Mouse (Mus musculus) C2C12 (cell line): ENCODE results near the gene Mapk6. TPM values are rescaled to one million over a fixed set of nuclear protein-coding genes. Genes with fewer than 3 reads are reported as not detected.

ENCODE experiments used
- H3K27me3 ChIP-seq: one replicate; pipeline ENCODE4 v1.6.1; 2011; ENCODE audit not compliant: control insufficient read depth, insufficient read depth, insufficient read length
- H3K36me3 ChIP-seq: one replicate; pipeline ENCODE4 v1.6.1; 2011; ENCODE audit not compliant: control insufficient read depth, insufficient read depth
- H3K4me3 ChIP-seq: one replicate; pipeline ENCODE4 v1.5.1; 2011; ENCODE audit warnings: mild to moderate bottlenecking, control low read depth; ENCODE audit not compliant: poor library complexity, insufficient read depth, severe bottlenecking
- H3K79me2 ChIP-seq: one replicate; pipeline ENCODE4 v1.6.1; 2011; ENCODE audit not compliant: control insufficient read depth, insufficient read depth
- H3K79me3 ChIP-seq: one replicate; pipeline ENCODE4 v1.6.1; 2011; ENCODE audit warnings: low read depth, control low read depth
- H3ac ChIP-seq: one replicate; pipeline ENCODE3; 2011; ENCODE audit warnings: low read depth; ENCODE audit not compliant: control insufficient read depth, insufficient read length
- CEBPB ChIP-seq: IDR thresholded peaks from one replicate; pipeline ENCODE4 v1.6.1; 2011; ENCODE audit warnings: low read depth, mild to moderate bottlenecking, control low read depth, moderate library complexity
- CTCF ChIP-seq: IDR thresholded peaks from one replicate; pipeline ENCODE4 v1.5.1; 2011; ENCODE audit not compliant: control insufficient read depth, insufficient read depth, insufficient read length
- FOSL1 ChIP-seq: IDR thresholded peaks from one replicate; pipeline ENCODE4 v1.8.0; 2011; ENCODE audit warnings: mild to moderate bottlenecking, low read length; ENCODE audit not compliant: poor library complexity, insufficient read depth, severe bottlenecking
- MAX ChIP-seq: IDR thresholded peaks from one replicate; pipeline ENCODE4 v1.6.1; 2011; ENCODE audit warnings: mild to moderate bottlenecking, control low read depth
- MYOD1 ChIP-seq: IDR thresholded peaks from one replicate; pipeline ENCODE4 v1.6.1; 2011; ENCODE audit warnings: low read depth; ENCODE audit not compliant: control insufficient read depth, insufficient read length
- MYOG ChIP-seq: IDR thresholded peaks from one replicate; pipeline ENCODE4 v1.6.1; 2011; ENCODE audit not compliant: control insufficient read depth, insufficient read length; ENCODE audit errors: extremely low read depth
- USF1 ChIP-seq: IDR thresholded peaks from one replicate; pipeline ENCODE4 v1.6.1; 2011; ENCODE audit warnings: low read depth, mild to moderate bottlenecking, control low read depth, moderate library complexity
- polyA plus RNA-seq: library from polyadenylated mRNA; unstranded; fragments of >200 nt; fragmentation: generic; extraction: Trizol; gene quantifications from one replicate; pipeline ENCODE4 v1.2.1, GENCODE M21; 2012; ENCODE audit warnings: missing spikeins

Mapk6 gene
- polyA plus RNA-seq, 1 experiment, result 44.8 TPM

DNA sequence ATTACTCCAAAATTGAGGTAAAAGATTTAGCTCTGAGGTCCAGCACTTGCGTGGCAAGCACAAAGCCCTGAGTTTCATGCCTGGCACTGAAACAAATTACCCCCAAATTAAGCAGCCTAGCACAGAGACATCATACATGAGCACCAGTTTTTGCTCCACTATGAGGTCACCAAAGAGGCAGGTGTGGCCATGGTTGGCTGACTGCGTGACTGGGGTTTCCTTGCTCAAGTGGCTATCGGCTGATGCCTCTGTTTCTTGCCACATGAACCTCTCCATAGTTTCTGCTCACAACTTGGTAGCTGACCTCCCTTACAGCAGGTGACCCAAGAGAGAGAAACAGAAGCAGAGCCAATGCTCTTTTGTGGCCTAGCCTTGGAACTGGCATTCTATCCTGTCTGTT, 81.8 kb downstream of the Mapk6 start:
- TF ChIP-seq USF1 (no peak), MYOD1 (no peak), MAX (no peak), FOSL1 (no peak), CTCF (no peak), CEBPB (no peak), MYOG (no peak)
- no peak overlapping the region for H3ac ChIP-seq
- no peaks in the 10 kb centered on the region for H3K36me3 ChIP-seq
- no peaks in the 10 kb centered on the region for H3K79me2 ChIP-seq
- no peaks in the 10 kb centered on the region for H3K27me3 ChIP-seq
- no peak overlapping the region for H3K4me3 ChIP-seq
- H3K79me3 ChIP-seq, result no peaks in the 10 kb centered on the region

DNA sequence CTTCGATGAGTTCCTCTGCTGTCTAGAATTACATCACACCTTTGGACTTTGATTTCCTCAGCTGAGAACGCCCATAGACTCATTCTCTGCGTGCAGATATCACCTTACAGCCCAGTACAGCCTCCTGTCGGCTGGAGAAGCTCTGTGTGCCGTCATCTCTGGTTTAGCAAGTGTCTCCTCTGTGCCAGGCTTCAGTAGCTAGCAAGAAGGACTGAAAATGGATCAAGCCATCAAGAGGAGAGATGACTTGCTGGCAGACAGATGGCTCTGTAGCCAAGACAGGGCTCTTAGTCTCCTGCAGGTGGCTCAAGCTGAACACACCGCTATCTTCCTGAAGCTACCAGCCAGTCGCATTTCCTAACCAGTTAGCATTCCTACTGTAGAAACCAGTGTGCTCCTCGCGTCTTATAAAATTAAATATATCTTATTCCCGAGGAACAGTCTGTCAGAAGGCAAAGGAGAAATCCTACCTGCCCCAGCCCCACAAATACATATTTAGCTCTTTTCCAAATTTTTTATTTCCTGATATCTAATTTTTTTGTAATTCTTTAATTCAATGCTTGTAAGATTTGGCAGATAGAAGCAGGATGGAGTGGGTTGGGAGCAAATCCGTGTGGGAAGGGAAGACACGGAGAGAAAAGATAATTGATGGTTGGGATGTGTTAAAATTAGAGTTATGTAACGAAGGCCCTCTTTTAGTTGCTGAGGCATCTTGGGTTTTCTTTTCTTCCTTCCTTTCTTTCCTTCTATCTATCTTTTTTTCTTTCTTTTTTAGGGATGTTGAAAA, 87.5 kb downstream of the Mapk6 start:
- Histone ChIP-seq H3K36me3 (no peaks in the 10 kb centered on the region), H3K4me3 (no peak overlapping the region), H3ac (no peak overlapping the region), H3K27me3 (no peaks in the 10 kb centered on the region), H3K79me2 (no peaks in the 10 kb centered on the region), H3K79me3 (no peaks in the 10 kb centered on the region)
- no peak for TF ChIP-seq USF1
- TF ChIP-seq MAX, result no peak
- TF ChIP-seq CTCF, result no peak
- no peak for TF ChIP-seq MYOG
- no peak for TF ChIP-seq MYOD1
- TF ChIP-seq FOSL1, result no peak
- TF ChIP-seq CEBPB, result no peak

DNA sequence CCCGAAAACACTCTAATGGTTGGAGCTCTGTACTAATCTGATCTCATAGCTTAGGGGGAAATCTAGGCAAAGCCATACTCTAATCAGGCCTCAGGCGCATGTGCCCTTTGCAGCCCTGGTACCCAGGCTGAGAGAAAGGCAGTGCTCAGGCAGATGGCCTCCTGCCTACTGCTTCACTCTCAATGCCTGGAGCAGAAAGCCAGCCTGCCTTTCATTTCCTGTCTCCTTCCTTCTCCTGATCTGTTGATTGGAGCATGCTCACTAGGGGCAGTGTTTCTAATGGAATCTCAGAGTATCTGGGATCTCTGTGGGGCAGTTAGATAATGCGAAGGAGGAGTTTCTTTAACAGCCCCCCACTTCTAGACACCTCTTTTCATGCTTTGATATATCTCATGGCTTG, 90.4 kb downstream of the Mapk6 start:
- TF ChIP-seq FOSL1 (no peak), CTCF (no peak)
- H3K79me3 ChIP-seq, result no peaks in the 10 kb centered on the region
- H3K27me3 ChIP-seq, result no peaks in the 10 kb centered on the region
- no peak overlapping the region for H3K4me3 ChIP-seq
- H3K36me3 ChIP-seq, result no peaks in the 10 kb centered on the region
- H3ac ChIP-seq, result no peak overlapping the region
- no peaks in the 10 kb centered on the region for H3K79me2 ChIP-seq

Other genes starting within 250 kb of the Mapk6 start
- 0.01 TPM for gene Myo5c, start 178.0 kb downstream of the Mapk6 start, polyA plus RNA-seq
- 7.2 TPM for gene Gnb5, start 103.7 kb downstream of the Mapk6 start, polyA plus RNA-seq
- not detected for gene Bcl2l10, start 62.2 kb downstream of the Mapk6 start, polyA plus RNA-seq
- gene Leo1, start 31.5 kb upstream of the Mapk6 start, polyA plus RNA-seq, result 16.4 TPM
- gene Tmod3, start 149.7 kb upstream of the Mapk6 start, polyA plus RNA-seq, result 14.7 TPM
- 0.27 TPM for gene Tmod2, start 201.3 kb upstream of the Mapk6 start, polyA plus RNA-seq
- 11.1 TPM for gene Lysmd2, start 215.7 kb upstream of the Mapk6 start, polyA plus RNA-seq